Mouse (Mus musculus) hindbrain, embryonic 16.5 days (tissue): ENCODE results near the gene Bdh1. TPM values are rescaled to one million over a fixed set of nuclear protein-coding genes. Genes with fewer than 3 reads are reported as not detected.

Experiments used
- ATAC-seq: fragments of 200-750 bp; cut with Nextera tagmentation; 2 replicates; pipeline ENCODE4 v1.8.0; 2017; ENCODE audit warnings: moderate TSS enrichment, moderate library complexity
- H3K27ac ChIP-seq: fragments of 300-500 bp; sonication (generic); 2 replicates; pipeline ENCODE4 v1.5.1; 2014; ENCODE audit warnings: low read depth, mild to moderate bottlenecking, control low read depth, low read length, moderate library complexity
- H3K27me3 ChIP-seq: fragments of 300-500 bp; sonication (generic); replicated peaks from 2 replicates; pipeline ENCODE4 v1.6.1; 2014; ENCODE audit warnings: low read length; ENCODE audit not compliant: control insufficient read depth, insufficient read depth
- H3K36me3 ChIP-seq: fragments of 300-500 bp; sonication (generic); 2 replicates; pipeline ENCODE4 v1.6.1; 2014; ENCODE audit warnings: mild to moderate bottlenecking, low read length, moderate library complexity, mixed read lengths; ENCODE audit not compliant: control insufficient read depth, insufficient read depth
- H3K4me1 ChIP-seq: fragments of 300-500 bp; sonication (generic); 2 replicates; pipeline ENCODE4 v1.6.1; 2014; ENCODE audit warnings: low read depth, low read length; ENCODE audit not compliant: control insufficient read depth, insufficient read depth
- H3K4me2 ChIP-seq: fragments of 300-500 bp; sonication (generic); 2 replicates; pipeline ENCODE4 v1.6.1; 2014; ENCODE audit warnings: mild to moderate bottlenecking, low read length, control low read depth, moderate library complexity
- H3K4me3 ChIP-seq: fragments of 300-500 bp; sonication (generic); 2 replicates; pipeline ENCODE4 v1.5.1; 2014; ENCODE audit warnings: mild to moderate bottlenecking, low read length, control low read depth, moderate library complexity
- H3K9ac ChIP-seq: fragments of 300-500 bp; sonication (generic); 2 replicates; pipeline ENCODE4 v1.6.1; 2014; ENCODE audit warnings: low read depth, mild to moderate bottlenecking, control low read depth, low read length, moderate library complexity
- H3K9me3 ChIP-seq: fragments of 300-500 bp; sonication (generic); 2 replicates; pipeline ENCODE4 v1.6.1; 2014; ENCODE audit warnings: mild to moderate bottlenecking, low read length, moderate library complexity; ENCODE audit not compliant: control insufficient read depth
- WGBS: fragments of 180-500 bp; shearing (Covaris S2); extraction: QIAGEN DNeasy Blood & Tissue Kit; methylation state at CpG from one replicate; pipeline ENCODE4 v1.1.7; 2014; 5-methylcytosine and 5-hydroxymethylcytosine counted together
- polyA plus RNA-seq: library from polyadenylated mRNA; unstranded; fragments of >200 nt; fragmentation: Nextera tagmentation; extraction: Ambion mirVana; gene quantifications from 2 replicates; pipeline ENCODE4 v1.2.1, GENCODE M21; 2015

Gene Bdh1
- polyA plus RNA-seq, 1 experiment from 2014 or later = 145 TPM

DNA sequence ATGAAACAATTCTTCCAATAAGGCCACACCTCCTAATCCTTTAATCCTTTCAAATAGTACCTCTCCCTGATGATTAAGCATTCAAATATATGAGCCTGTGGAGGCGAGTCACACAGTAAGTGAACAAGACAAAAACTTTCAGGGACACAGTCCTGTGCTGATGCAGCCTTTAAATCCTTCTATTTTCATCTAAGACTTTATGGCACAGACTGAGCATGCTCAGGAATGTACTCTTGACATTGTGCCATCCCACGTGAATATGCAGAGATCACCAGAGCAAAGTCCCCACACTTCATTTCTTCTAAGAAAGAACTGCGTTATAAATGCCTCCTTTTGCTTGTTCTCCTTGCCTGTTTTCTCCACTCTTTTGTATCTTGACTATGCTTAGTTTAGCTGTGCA lies 14.2 kb upstream of the Bdh1 start:
- no peaks in the 10 kb centered on the region for H3K9me3 ChIP-seq
- H3K4me2 ChIP-seq = no peak overlapping the region
- H3K36me3 ChIP-seq = no peaks in the 10 kb centered on the region
- H3K27me3 ChIP-seq = no peaks in the 10 kb centered on the region
- no peak overlapping the region for H3K27ac ChIP-seq
- no peak overlapping the region for H3K9ac ChIP-seq
- no peak overlapping the region for H3K4me3 ChIP-seq
- no peaks in the 10 kb centered on the region for H3K4me1 ChIP-seq
- no peak for ATAC-seq
- 76% methylated on average over 3 of the region's 3 CpGs for WGBS

- Histone ChIP-seq H3K9ac (no peak overlapping the region), H3K36me3 (no peaks in the 10 kb centered on the region), H3K9me3 (no peaks in the 10 kb centered on the region), H3K4me2 (no peak overlapping the region), H3K4me3 (no peak overlapping the region), H3K4me1 (no peaks in the 10 kb centered on the region), H3K27me3 (no peaks in the 10 kb centered on the region), H3K27ac (no peak overlapping the region)
- WGBS = 82% methylated on average over 4 of the region's 4 CpGs
- no peak for ATAC-seq
Measured at GRCm38 (mm10) chr16:31410969-31411368, 11.1 kb upstream of the Bdh1 start.

GRCm38 (mm10) chr16:31412321-31412720 lies 9.8 kb upstream of the Bdh1 start:
- Histone ChIP-seq H3K4me3 (no peak overlapping the region), H3K36me3 (no peaks in the 10 kb centered on the region), H3K9ac (no peak overlapping the region), H3K4me2 (no peak overlapping the region), H3K4me1 (no peaks in the 10 kb centered on the region), H3K27ac (no peak overlapping the region), H3K9me3 (no peaks in the 10 kb centered on the region), H3K27me3 (no peaks in the 10 kb centered on the region)
- ATAC-seq = no peak; the same call in 1 of the 2 replicates
- 70% methylated on average over 14 of the region's 14 CpGs for WGBS

DNA sequence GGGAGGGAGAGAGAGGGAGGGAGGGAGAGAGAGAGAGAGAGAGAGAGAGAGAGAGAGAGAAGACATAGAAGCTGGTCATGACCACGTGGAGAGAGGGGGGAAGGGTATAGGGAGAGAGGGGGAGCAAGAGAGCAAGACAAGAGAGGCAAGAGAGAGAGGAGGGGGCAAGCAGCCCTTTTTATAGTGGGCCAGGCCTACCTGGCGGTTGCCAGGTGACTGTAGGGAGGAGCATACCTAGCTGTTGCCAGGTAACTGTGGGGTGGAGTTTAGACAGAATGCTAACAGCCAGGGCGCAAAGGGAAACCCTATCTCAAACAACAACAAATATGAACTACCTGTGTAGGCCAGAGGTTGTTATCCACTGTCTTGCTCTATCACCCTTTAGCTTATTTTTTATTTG lies 8.3 kb upstream of the Bdh1 start:
- H3K4me3 ChIP-seq = no peak overlapping the region
- no peak for ATAC-seq
- H3K36me3 ChIP-seq = no peaks in the 10 kb centered on the region
- 68% methylated on average over 3 of the region's 3 CpGs for WGBS
- no peaks in the 10 kb centered on the region for H3K27me3 ChIP-seq
- H3K27ac ChIP-seq = no peak overlapping the region
- no peaks in the 10 kb centered on the region for H3K4me1 ChIP-seq
- no peak overlapping the region for H3K9ac ChIP-seq
- H3K4me2 ChIP-seq = no peak overlapping the region
- H3K9me3 ChIP-seq = no peaks in the 10 kb centered on the region

- 62% methylated on average over 9 of the region's 9 CpGs for WGBS
Measured at GRCm38 (mm10) chr16:31415885-31416450, 6.1 kb upstream of the Bdh1 start.

DNA sequence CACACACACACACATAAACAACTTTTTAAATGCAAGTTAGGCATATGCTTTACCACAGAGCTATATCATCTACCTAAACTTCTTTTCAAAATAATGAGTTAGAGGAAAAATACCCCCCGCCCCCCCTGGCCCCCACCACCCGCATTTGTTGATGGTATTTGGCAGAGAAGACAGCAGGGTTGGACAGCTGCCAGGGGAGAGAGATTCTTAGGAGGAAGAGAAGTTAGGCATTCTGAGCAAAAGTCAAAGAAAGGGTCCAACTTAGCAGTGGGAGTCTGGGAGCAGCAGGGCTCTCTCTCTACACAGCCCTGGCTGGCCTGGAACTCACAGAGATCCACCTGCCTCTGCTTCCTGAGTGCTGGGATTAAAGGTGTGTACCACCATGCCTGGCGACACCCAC lies 3.4 kb upstream of the Bdh1 start:
- Histone ChIP-seq H3K36me3 (no peaks in the 10 kb centered on the region), H3K9ac (no peak overlapping the region), H3K27me3 (no peaks in the 10 kb centered on the region), H3K4me2 (no peak overlapping the region), H3K27ac (no peak overlapping the region), H3K4me1 (no peaks in the 10 kb centered on the region), H3K9me3 (no peaks in the 10 kb centered on the region), H3K4me3 (no peak overlapping the region)
- 67% methylated on average over 3 of the region's 3 CpGs for WGBS
- no peak for ATAC-seq

More at GRCm38 (mm10) chr16:31415885-31416450, 6.1 kb upstream of the Bdh1 start:
- H3K27me3 ChIP-seq = no peaks in the 10 kb centered on the region
- H3K4me2 ChIP-seq = no peak overlapping the region
- H3K36me3 ChIP-seq = no peaks in the 10 kb centered on the region
- ATAC-seq = no peak
- no peaks in the 10 kb centered on the region for H3K4me1 ChIP-seq
- no peak overlapping the region for H3K27ac ChIP-seq
- no peak overlapping the region for H3K4me3 ChIP-seq
- no peaks in the 10 kb centered on the region for H3K9me3 ChIP-seq
- H3K9ac ChIP-seq = no peak overlapping the region

GRCm38 (mm10) chr16:31419457-31419856 lies 2.6 kb upstream of the Bdh1 start:
- no peaks in the 10 kb centered on the region for H3K9me3 ChIP-seq
- no peaks in the 10 kb centered on the region for H3K4me1 ChIP-seq
- no peak for ATAC-seq
- H3K36me3 ChIP-seq = no peaks in the 10 kb centered on the region
- H3K9ac ChIP-seq = no peak overlapping the region
- H3K4me3 ChIP-seq = no peak overlapping the region
- H3K27me3 ChIP-seq = no peaks in the 10 kb centered on the region
- no peak overlapping the region for H3K4me2 ChIP-seq
- no peak overlapping the region for H3K27ac ChIP-seq
- WGBS = 72% methylated on average over 5 of the region's 5 CpGs

GRCm38 (mm10) chr16:31422722-31423121 lies 642 bp downstream of the Bdh1 start:
- no peak overlapping the region for H3K9ac ChIP-seq
- H3K27me3 ChIP-seq = no peaks in the 10 kb centered on the region
- no peak overlapping the region for H3K27ac ChIP-seq
- H3K4me1 ChIP-seq = no peaks in the 10 kb centered on the region
- no peak overlapping the region for H3K4me3 ChIP-seq
- 80% methylated on average over 1 of the region's 1 CpGs for WGBS
- no peak overlapping the region for H3K4me2 ChIP-seq
- ATAC-seq = no peak
- H3K36me3 ChIP-seq = no peaks in the 10 kb centered on the region
- no peaks in the 10 kb centered on the region for H3K9me3 ChIP-seq

DNA sequence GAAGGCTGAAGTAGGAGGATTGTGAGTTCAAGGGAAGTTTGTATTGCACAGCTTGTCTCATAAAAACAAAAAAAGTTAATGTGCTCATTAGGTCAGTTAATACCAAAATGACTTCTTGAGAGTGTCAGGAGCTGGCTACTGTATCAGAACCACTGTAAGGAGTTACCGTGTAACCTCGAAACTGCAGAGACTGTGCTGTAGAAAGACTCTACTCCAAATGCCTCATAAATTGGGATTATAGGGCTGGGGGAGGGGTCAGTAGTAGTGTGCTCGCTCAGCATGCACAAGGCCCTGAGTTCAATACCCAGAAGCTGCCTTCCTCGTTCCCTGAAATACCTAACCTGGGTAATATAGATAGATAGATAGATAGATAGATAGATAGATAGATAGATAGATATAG lies 1.3 kb downstream of the Bdh1 start:
- Histone ChIP-seq H3K9ac (no peak overlapping the region), H3K4me3 (no peak overlapping the region), H3K9me3 (no peaks in the 10 kb centered on the region), H3K4me2 (no peak overlapping the region), H3K27me3 (no peaks in the 10 kb centered on the region), H3K4me1 (no peaks in the 10 kb centered on the region), H3K36me3 (no peaks in the 10 kb centered on the region), H3K27ac (no peak overlapping the region)
- WGBS = 91% methylated on average over 4 of the region's 4 CpGs
- no peak for ATAC-seq
